Mouse (Mus musculus): ENCODE results near the gene Tnrc6a. TPM values are rescaled to one million over a fixed set of nuclear protein-coding genes. Genes with fewer than 3 reads are reported as not detected.

The Tnrc6a gene
- total and polyA plus RNA-seq, 3 experiments, result 52.0 to 106 (median 72.4) TPM

GRCm38 (mm10) chr7:123172101-123172500 lies 48.4 kb downstream of the Tnrc6a start:
- no peak for ATAC-seq (ENCODE audit: extremely low read depth, insufficient number of reproducible peaks, low FRiP score, poor library complexity, severe bottlenecking)
- DNase-seq (ENCODE audit: low spot score), result no peak
- Histone ChIP-seq H3K4me1 (ENCODE audit: insufficient read depth, low read depth, low read length) (no peaks in the 10 kb centered on the region), H3K27me3 (ENCODE audit: insufficient read depth, low read length) (no peaks in the 10 kb centered on the region), H3K9me3 (replicated peaks) (no peaks in the 10 kb centered on the region), H3K36me3 (replicated peaks) (peaks cover 95% of the 10 kb centered on the region), H3K4me3 (ENCODE audit: low read depth, low read length) (no peak overlapping the region)
- TF ChIP-seq CTCF (IDR thresholded peaks at IDR 0.05; ENCODE audit: low read depth, low read length) (no peak), TAL1 (conservative IDR thresholded peaks at IDR 0.05; ENCODE audit: low read depth, low read length) (no peak), POLR2AphosphoS5 (IDR thresholded peaks at IDR 0.05; ENCODE audit: insufficient replicate concordance, low read depth, low read length) (no peak), GATA2 (IDR thresholded peaks at IDR 0.05; ENCODE audit: borderline replicate concordance, low read depth, low read length) (no peak), GATA1 (IDR thresholded peaks at IDR 0.05; ENCODE audit: borderline replicate concordance, low read length) (no peak)

- ATAC-seq (ENCODE audit: extremely low read depth, insufficient number of reproducible peaks, low FRiP score, poor library complexity, severe bottlenecking), result no peak; the same call in 1 of the 2 replicates
- peaks cover 94% of the 10 kb centered on the region for H3K36me3 ChIP-seq (replicated peaks)
Observed at GRCm38 (mm10) chr7:123177215-123177614, 53.5 kb downstream of the Tnrc6a start.

GRCm38 (mm10) chr7:123181787-123182701 lies 58.4 kb downstream of the Tnrc6a start:
- TF ChIP-seq GATA1 (IDR thresholded peaks at IDR 0.05; ENCODE audit: borderline replicate concordance, low read length), result no peak
- TF ChIP-seq TAL1 (conservative IDR thresholded peaks at IDR 0.05; ENCODE audit: low read depth, low read length), result no peak
- no peak for TF ChIP-seq CTCF (IDR thresholded peaks at IDR 0.05; ENCODE audit: low read depth, low read length)
- TF ChIP-seq POLR2AphosphoS5 (IDR thresholded peaks at IDR 0.05; ENCODE audit: insufficient replicate concordance, low read depth, low read length), result no peak
- no peak for TF ChIP-seq GATA2 (IDR thresholded peaks at IDR 0.05; ENCODE audit: borderline replicate concordance, low read depth, low read length)
- no peak for DNase-seq (ENCODE audit: low spot score)
- no peak for ATAC-seq (ENCODE audit: extremely low read depth, insufficient number of reproducible peaks, low FRiP score, poor library complexity, severe bottlenecking)
- Histone ChIP-seq H3K9me3 (replicated peaks) (no peaks in the 10 kb centered on the region), H3K4me1 (ENCODE audit: insufficient read depth, low read depth, low read length) (no peaks in the 10 kb centered on the region), H3K27me3 (ENCODE audit: insufficient read depth, low read length) (no peaks in the 10 kb centered on the region), H3K36me3 (replicated peaks) (peaks cover 97% of the 10 kb centered on the region), H3K4me3 (ENCODE audit: low read depth, low read length) (no peak overlapping the region)

More at GRCm38 (mm10) chr7:123177215-123177614, 53.5 kb downstream of the Tnrc6a start:
- no peaks in the 10 kb centered on the region for H3K4me1 ChIP-seq (ENCODE audit: insufficient read depth, low read depth, low read length)
- DNase-seq (ENCODE audit: low spot score), result no peak
- no peaks in the 10 kb centered on the region for H3K27me3 ChIP-seq (ENCODE audit: insufficient read depth, low read length)
- no peak overlapping the region for H3K4me3 ChIP-seq (ENCODE audit: low read depth, low read length)
- H3K9me3 ChIP-seq (replicated peaks), result no peaks in the 10 kb centered on the region
- TF ChIP-seq GATA1 (IDR thresholded peaks at IDR 0.05; ENCODE audit: borderline replicate concordance, low read length) (no peak), CTCF (IDR thresholded peaks at IDR 0.05; ENCODE audit: low read depth, low read length) (no peak), POLR2AphosphoS5 (IDR thresholded peaks at IDR 0.05; ENCODE audit: insufficient replicate concordance, low read depth, low read length) (no peak), TAL1 (conservative IDR thresholded peaks at IDR 0.05; ENCODE audit: low read depth, low read length) (no peak), GATA2 (IDR thresholded peaks at IDR 0.05; ENCODE audit: borderline replicate concordance, low read depth, low read length) (no peak)

GRCm38 (mm10) chr7:123184891-123185290 lies 61.2 kb downstream of the Tnrc6a start:
- Histone ChIP-seq H3K4me3 (ENCODE audit: low read depth, low read length) (no peak overlapping the region), H3K4me1 (ENCODE audit: insufficient read depth, low read depth, low read length) (no peaks in the 10 kb centered on the region), H3K36me3 (replicated peaks) (peaks cover 98% of the 10 kb centered on the region), H3K27me3 (ENCODE audit: insufficient read depth, low read length) (no peaks in the 10 kb centered on the region), H3K9me3 (replicated peaks) (no peaks in the 10 kb centered on the region)
- TF ChIP-seq POLR2AphosphoS5 (IDR thresholded peaks at IDR 0.05; ENCODE audit: insufficient replicate concordance, low read depth, low read length) (no peak), TAL1 (conservative IDR thresholded peaks at IDR 0.05; ENCODE audit: low read depth, low read length) (no peak), CTCF (IDR thresholded peaks at IDR 0.05; ENCODE audit: low read depth, low read length) (no peak), GATA1 (IDR thresholded peaks at IDR 0.05; ENCODE audit: borderline replicate concordance, low read length) (no peak), GATA2 (IDR thresholded peaks at IDR 0.05; ENCODE audit: borderline replicate concordance, low read depth, low read length) (no peak)
- ATAC-seq (ENCODE audit: extremely low read depth, insufficient number of reproducible peaks, low FRiP score, poor library complexity, severe bottlenecking) (no peak), DNase-seq (ENCODE audit: low spot score) (no peak)

GRCm38 (mm10) chr7:123186463-123186862 lies 62.8 kb downstream of the Tnrc6a start:
- H3K27me3 ChIP-seq (ENCODE audit: insufficient read depth, low read length), result no peaks in the 10 kb centered on the region
- no peak for DNase-seq (ENCODE audit: low spot score)
- no peaks in the 10 kb centered on the region; the same call in 1 of the 2 replicates for H3K4me1 ChIP-seq (ENCODE audit: insufficient read depth, low read depth, low read length)
- ATAC-seq (ENCODE audit: extremely low read depth, insufficient number of reproducible peaks, low FRiP score, poor library complexity, severe bottlenecking), result no peak
- peaks cover 98% of the 10 kb centered on the region for H3K36me3 ChIP-seq (replicated peaks)
- TF ChIP-seq GATA1 (IDR thresholded peaks at IDR 0.05; ENCODE audit: borderline replicate concordance, low read length) (no peak), POLR2AphosphoS5 (IDR thresholded peaks at IDR 0.05; ENCODE audit: insufficient replicate concordance, low read depth, low read length) (no peak), CTCF (IDR thresholded peaks at IDR 0.05; ENCODE audit: low read depth, low read length) (no peak), TAL1 (conservative IDR thresholded peaks at IDR 0.05; ENCODE audit: low read depth, low read length) (no peak), GATA2 (IDR thresholded peaks at IDR 0.05; ENCODE audit: borderline replicate concordance, low read depth, low read length) (no peak)
- no peak overlapping the region for H3K4me3 ChIP-seq (ENCODE audit: low read depth, low read length)
- no peaks in the 10 kb centered on the region for H3K9me3 ChIP-seq (replicated peaks)

- no peak for ATAC-seq (ENCODE audit: extremely low read depth, insufficient number of reproducible peaks, low FRiP score, poor library complexity, severe bottlenecking)
- TF ChIP-seq POLR2AphosphoS5 (IDR thresholded peaks at IDR 0.05; ENCODE audit: insufficient replicate concordance, low read depth, low read length) (no peak), CTCF (IDR thresholded peaks at IDR 0.05; ENCODE audit: low read depth, low read length) (no peak), GATA1 (IDR thresholded peaks at IDR 0.05; ENCODE audit: borderline replicate concordance, low read length) (no peak), GATA2 (IDR thresholded peaks at IDR 0.05; ENCODE audit: borderline replicate concordance, low read depth, low read length) (no peak), TAL1 (conservative IDR thresholded peaks at IDR 0.05; ENCODE audit: low read depth, low read length) (no peak)
- H3K4me3 ChIP-seq (ENCODE audit: low read depth, low read length), result no peak overlapping the region
Observed at GRCm38 (mm10) chr7:123187246-123187645, 63.6 kb downstream of the Tnrc6a start.

More at GRCm38 (mm10) chr7:123187246-123187645, 63.6 kb downstream of the Tnrc6a start:
- Histone ChIP-seq H3K36me3 (replicated peaks) (peaks cover 98% of the 10 kb centered on the region), H3K9me3 (replicated peaks) (no peaks in the 10 kb centered on the region), H3K4me1 (ENCODE audit: insufficient read depth, low read depth, low read length) (no peaks in the 10 kb centered on the region; the same call in 1 of the 2 replicates), H3K27me3 (ENCODE audit: insufficient read depth, low read length) (no peaks in the 10 kb centered on the region)
- no peak for DNase-seq (ENCODE audit: low spot score)

All from G1E (cell line).